Mouse (Mus musculus): Measurements from ENCODE around the gene Usp49.

DNA sequence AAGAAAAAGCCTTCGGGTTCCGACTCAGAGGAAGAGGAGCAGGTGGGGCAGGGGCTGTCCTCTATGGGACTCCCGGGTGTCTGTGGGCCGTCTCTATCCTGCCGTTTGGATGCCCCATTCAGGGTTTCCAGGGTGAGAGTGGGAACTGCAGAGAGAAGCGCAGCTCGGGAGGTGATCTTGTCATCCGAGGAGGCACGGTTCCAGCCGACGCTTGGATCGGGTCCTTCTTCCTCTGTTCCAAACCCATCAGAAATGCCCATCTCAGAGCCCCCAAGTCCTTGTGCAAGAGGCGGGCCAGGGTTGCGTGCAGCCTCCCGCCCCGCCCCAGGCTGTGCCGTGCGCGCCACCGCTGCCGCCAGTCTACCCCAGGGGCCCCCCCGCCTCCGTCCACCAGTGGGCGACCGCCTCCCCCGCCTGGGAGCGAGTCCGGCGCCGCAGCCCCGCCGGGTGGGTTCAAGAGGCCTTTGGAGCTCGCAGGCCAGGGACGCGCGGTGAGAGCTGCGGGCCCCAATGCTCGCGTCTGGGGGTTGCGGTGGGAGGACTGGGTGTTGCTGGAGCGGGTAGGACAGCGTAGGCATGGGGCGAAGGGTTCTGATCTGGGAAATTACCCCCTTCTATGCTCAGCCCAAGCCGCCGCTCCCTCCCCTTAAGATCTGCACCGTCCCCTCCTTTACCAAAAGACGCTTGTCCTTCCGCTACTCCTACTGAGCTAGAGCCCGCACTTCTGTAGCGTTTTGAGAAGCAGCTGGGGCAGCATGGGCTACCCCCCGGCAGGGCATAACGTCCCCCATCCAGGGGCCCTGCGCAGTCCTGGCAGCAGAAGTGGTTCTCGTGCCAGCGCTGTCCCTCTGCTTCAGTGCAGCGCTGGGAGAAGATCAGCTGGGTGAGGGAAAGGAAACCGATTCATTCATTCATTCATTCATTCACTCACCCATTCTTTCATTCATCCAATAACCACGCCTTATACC, 58.4 kb downstream of the Usp49 start, which contains the start of gene Frs3:
- TF ChIP-seq CEBPB (IDR thresholded peaks at IDR 0.05; ENCODE audit: insufficient read depth, poor library complexity, severe bottlenecking): no peak
- peak in 1 of 3 experiments; percentile 18 for TF ChIP-seq MYOD1 (IDR thresholded peaks at IDR 0.05; ENCODE audit: control insufficient read depth in 1 of 3, insufficient read length in 2 of 3, low read depth in 2 of 3)
- peak; percentile 52 for TF ChIP-seq POLR2A (IDR thresholded peaks at IDR 0.05; ENCODE audit: insufficient read length, low read depth)
- no peak for TF ChIP-seq TCF12 (IDR thresholded peaks at IDR 0.05; ENCODE audit: insufficient read depth, poor library complexity, severe bottlenecking)
- no peak for TF ChIP-seq USF1 (IDR thresholded peaks at IDR 0.05; ENCODE audit: low read depth)
- no peak for TF ChIP-seq POLR2AphosphoS2 (IDR thresholded peaks at IDR 0.05; ENCODE audit: insufficient read length, low read depth)
- TF ChIP-seq REST (IDR thresholded peaks at IDR 0.05; ENCODE audit: insufficient read depth, insufficient read length): no peak
- no peak for TF ChIP-seq E2F4 (IDR thresholded peaks at IDR 0.05; ENCODE audit: insufficient read depth)
- no peak for TF ChIP-seq TCF3 (IDR thresholded peaks at IDR 0.05; ENCODE audit: insufficient read length, low read depth)
- peak in 1 of 3 experiments; percentile 17 for TF ChIP-seq MYOG (IDR thresholded peaks at IDR 0.05; ENCODE audit: control insufficient read depth in 1 of 3, insufficient read depth in 1 of 3, insufficient read length in 2 of 3, low read depth in 2 of 3)

Measured in myocyte (in vitro differentiated cells).